Mouse (Mus musculus) olfactory bulb, adult 2 months (tissue): ENCODE data around the gene Smc3.

ENCODE experiments used
- CTCF ChIP-seq: fragments of 200-500 bp; IDR thresholded peaks from 2 replicates; pipeline ENCODE4 v1.5.1; 2012; ENCODE audit warnings: low read depth, mild to moderate bottlenecking, low read length, moderate library complexity; ENCODE audit not compliant: insufficient read depth
- POLR2A ChIP-seq: fragments of 200-500 bp; IDR thresholded peaks from 2 replicates; pipeline ENCODE4 v1.6.1; 2012; ENCODE audit warnings: mild to moderate bottlenecking, low read depth, low read length, moderate library complexity; ENCODE audit not compliant: insufficient read depth

GRCm38 (mm10) chr19:53571501-53572428 is 28.4 kb upstream of the Smc3 start:
- no peak for TF ChIP-seq CTCF
- TF ChIP-seq POLR2A: no peak
